Mouse (Mus musculus): ENCODE data around the gene Elavl1. TPM values are rescaled to one million over a fixed set of nuclear protein-coding genes. Genes with fewer than 3 reads are reported as not detected.
A peak's percentile ranks its signal among the peaks of the same experiment; 100 is the strongest.
"Not testable (repeated sequence)": the region's sequence is repeated elsewhere in the genome, so short reads cannot be mapped to it uniquely, and the experiment has no call there.

Gene Elavl1
- 10 to 100 TPM; 66.3 to 74.7 (median 68.8) TPM for total RNA-seq (2022)

GRCm38 (mm10) chr8:4324983-4325750 lies at the start of gene Elavl1, which contains the start of gene Ccl25:
Gene Elavl1, minus strand, starts transcription at chr8:4325413.
Gene Ccl25, plus strand, starts transcription at chr8:4325210.
- peak; percentile 96 to 97 for DNase-seq (ENCODE audit: low spot score in 2 of 2)

- DNase-seq (ENCODE audit: low spot score in 2 of 2): no peak
These were observed 47.4 kb upstream of the Elavl1 start for GRCm38 (mm10) chr8:4372657-4373056.

GRCm38 (mm10) chr8:4370078-4370477 lies 44.9 kb upstream of the Elavl1 start:
- DNase-seq (ENCODE audit: low spot score in 2 of 2): no peak

GRCm38 (mm10) chr8:4368470-4368869 lies 43.3 kb upstream of the Elavl1 start:
- no peak for DNase-seq (ENCODE audit: low spot score in 2 of 2)

GRCm38 (mm10) chr8:4367808-4368207 lies 42.6 kb upstream of the Elavl1 start:
- no peak for DNase-seq (ENCODE audit: low spot score in 2 of 2)

GRCm38 (mm10) chr8:4366189-4366588 lies 41.0 kb upstream of the Elavl1 start:
- DNase-seq (ENCODE audit: low spot score in 2 of 2): no peak

GRCm38 (mm10) chr8:4360922-4361321 lies 35.7 kb upstream of the Elavl1 start:
- no peak for DNase-seq (ENCODE audit: low spot score in 2 of 2)

- no peak for DNase-seq (ENCODE audit: low spot score in 2 of 2)
These were observed 34.1 kb upstream of the Elavl1 start for GRCm38 (mm10) chr8:4359362-4359761.

GRCm38 (mm10) chr8:4355455-4355854 lies 30.2 kb upstream of the Elavl1 start:
- no peak for DNase-seq (ENCODE audit: low spot score in 2 of 2)

GRCm38 (mm10) chr8:4354516-4354915 lies 29.3 kb upstream of the Elavl1 start:
- no peak for DNase-seq (ENCODE audit: low spot score in 2 of 2)

GRCm38 (mm10) chr8:4353741-4354140 lies 28.5 kb upstream of the Elavl1 start:
- DNase-seq (ENCODE audit: low spot score in 2 of 2): no peak

GRCm38 (mm10) chr8:4352562-4352961 lies 27.3 kb upstream of the Elavl1 start:
- DNase-seq (ENCODE audit: low spot score in 2 of 2): not testable (repeated sequence)

GRCm38 (mm10) chr8:4350618-4351017 lies 25.4 kb upstream of the Elavl1 start:
- no peak for DNase-seq (ENCODE audit: low spot score in 2 of 2)

- no peak for DNase-seq (ENCODE audit: low spot score in 2 of 2)
These were observed 24.1 kb upstream of the Elavl1 start for GRCm38 (mm10) chr8:4349335-4349734.

- no peak for DNase-seq (ENCODE audit: low spot score in 2 of 2)
These were observed 23.1 kb upstream of the Elavl1 start for GRCm38 (mm10) chr8:4348275-4348674.

- no peak for DNase-seq (ENCODE audit: low spot score in 2 of 2)
These were observed 22.4 kb upstream of the Elavl1 start for GRCm38 (mm10) chr8:4347661-4348060.

GRCm38 (mm10) chr8:4340207-4340606 lies 15.0 kb upstream of the Elavl1 start:
- DNase-seq (ENCODE audit: low spot score in 2 of 2): no peak

- DNase-seq (ENCODE audit: low spot score in 2 of 2): no peak
These were observed 10.5 kb upstream of the Elavl1 start for GRCm38 (mm10) chr8:4335678-4336077.

GRCm38 (mm10) chr8:4333966-4334365 lies 8.8 kb upstream of the Elavl1 start:
- DNase-seq (ENCODE audit: low spot score in 2 of 2): no peak

GRCm38 (mm10) chr8:4329000-4329399 lies 3.8 kb upstream of the Elavl1 start:
- no peak for DNase-seq (ENCODE audit: low spot score in 2 of 2)

- DNase-seq (ENCODE audit: low spot score in 2 of 2): no peak
These were observed 481 bp upstream of the Elavl1 start for GRCm38 (mm10) chr8:4325751-4326036.

GRCm38 (mm10) chr8:4324525-4324924 lies 688 bp downstream of the Elavl1 start:
- peak; percentile 21 to 40 for DNase-seq (ENCODE audit: low spot score in 2 of 2)

- no peak for DNase-seq (ENCODE audit: low spot score in 2 of 2)
These were observed 1.3 kb downstream of the Elavl1 start for GRCm38 (mm10) chr8:4323917-4324316.

- peak; percentile 45 to 73 for DNase-seq (ENCODE audit: low spot score in 2 of 2)
These were observed 2.7 kb downstream of the Elavl1 start for GRCm38 (mm10) chr8:4322470-4322869.
